Mouse (Mus musculus) ES-E14 (cell line): Measurements from ENCODE around the gene Sox5.

Source experiments
- CHD2 ChIP-seq: IDR thresholded peaks from 2 replicates; pipeline ENCODE4 v1.6.1; 2014; ENCODE audit warnings: mild to moderate bottlenecking, low read depth, low read length, inconsistent platforms
- HCFC1 ChIP-seq: IDR thresholded peaks from 2 replicates; pipeline ENCODE4 v1.6.1; 2012; ENCODE audit warnings: low read length, inconsistent platforms, borderline replicate concordance; ENCODE audit not compliant: insufficient read depth
- ZNF384 ChIP-seq: IDR thresholded peaks from 2 replicates; pipeline ENCODE4 v1.6.1; 2012; ENCODE audit warnings: low read depth, low read length, inconsistent platforms

GRCm38 (mm10) chr6:144016929-144017328, 764.8 kb downstream of the Sox5 start:
- TF ChIP-seq ZNF384 (no peak), CHD2 (no peak), HCFC1 (no peak)
